Mouse (Mus musculus) urinary bladder, adult 18-20 months (tissue): ENCODE measurements around the gene Nudt14.

Experiments
- DNase-seq, 2 experiments: peaks; one replicate each; pipeline ENCODE4 v3.0.0; 2022; ENCODE audit warnings: low spot score in 2 of 2, mixed read lengths in 2 of 2

The Nudt14 gene

DNA sequence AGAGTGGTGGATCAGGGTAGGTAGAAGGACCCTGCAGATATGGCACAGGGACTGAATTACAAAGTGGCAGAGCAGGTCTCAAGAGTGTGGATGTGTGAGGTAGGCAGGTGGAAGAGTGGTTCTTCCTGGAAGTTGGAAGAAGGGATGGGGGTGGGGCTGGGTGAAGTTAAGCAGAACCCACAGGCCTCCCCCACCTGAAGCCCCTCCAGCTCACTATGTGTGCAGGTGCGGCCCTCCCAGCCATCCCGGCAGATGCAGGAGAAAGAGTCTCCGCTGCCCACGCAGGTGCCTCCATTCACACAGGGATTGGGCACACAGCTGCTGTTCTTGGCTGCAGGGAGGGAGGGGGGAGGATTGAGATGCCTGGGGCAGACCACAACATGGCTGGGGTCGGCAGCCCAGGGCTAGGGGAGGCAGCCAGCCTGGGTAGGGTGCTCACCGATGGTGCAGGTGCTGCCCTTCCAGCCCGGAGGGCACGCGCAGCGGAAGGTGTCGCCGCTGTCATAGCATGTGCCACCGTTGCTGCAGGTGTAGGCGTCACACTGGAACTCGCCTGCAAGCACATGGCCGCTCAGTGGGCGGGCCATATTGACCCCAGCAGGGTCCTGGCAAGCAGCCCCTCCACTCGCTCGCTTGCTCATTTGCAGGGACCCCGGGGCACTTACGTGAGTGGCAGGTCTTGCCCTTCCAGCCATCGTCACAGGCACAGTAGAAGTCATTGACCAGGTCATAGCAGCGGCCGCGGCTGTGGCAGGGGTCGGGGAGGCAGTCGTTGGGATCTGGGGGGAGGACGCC lies 28.8 kb downstream of the Nudt14 start:
- no peak for DNase-seq

DNA sequence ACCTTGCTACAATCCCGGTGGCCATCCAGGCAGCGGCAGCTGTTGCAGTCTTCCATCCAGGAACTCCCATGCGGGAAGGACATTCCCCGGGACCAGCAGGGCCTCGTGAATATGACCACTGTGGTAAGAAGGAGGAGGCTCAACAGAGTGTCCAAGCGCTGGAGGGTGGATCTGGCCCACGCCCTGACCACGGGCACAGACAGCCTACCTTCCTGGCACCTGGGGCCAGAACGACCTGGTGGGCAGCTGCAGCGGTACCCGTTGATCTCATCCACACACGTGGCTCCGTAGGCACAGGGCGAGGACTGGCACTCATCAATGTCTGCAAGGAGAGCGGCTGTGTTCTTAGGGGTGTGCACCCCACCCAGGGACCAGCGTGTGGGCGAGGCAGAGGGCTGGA lies 30.2 kb downstream of the Nudt14 start:
- no peak for DNase-seq

DNA sequence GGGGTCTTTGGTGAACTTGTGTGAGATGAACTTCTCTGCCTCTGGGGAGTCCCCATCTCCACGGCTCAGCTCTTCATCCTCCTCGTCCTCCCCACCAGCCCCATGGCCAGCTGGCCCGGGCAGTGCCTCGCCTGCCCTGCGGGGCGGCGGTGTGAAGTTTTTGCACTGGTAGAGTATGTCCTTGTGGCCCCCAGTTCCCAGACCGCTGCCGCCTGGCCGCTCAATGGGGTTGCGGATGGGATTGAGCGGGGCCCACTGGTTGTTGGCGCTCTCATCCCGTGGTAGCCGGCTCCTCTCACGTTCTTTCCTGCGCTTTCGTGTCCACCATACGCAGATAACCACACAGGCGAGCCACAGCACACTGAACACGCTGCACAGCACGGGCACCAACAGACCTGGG lies 32.9 kb downstream of the Nudt14 start:
- DNase-seq: no peak

DNA sequence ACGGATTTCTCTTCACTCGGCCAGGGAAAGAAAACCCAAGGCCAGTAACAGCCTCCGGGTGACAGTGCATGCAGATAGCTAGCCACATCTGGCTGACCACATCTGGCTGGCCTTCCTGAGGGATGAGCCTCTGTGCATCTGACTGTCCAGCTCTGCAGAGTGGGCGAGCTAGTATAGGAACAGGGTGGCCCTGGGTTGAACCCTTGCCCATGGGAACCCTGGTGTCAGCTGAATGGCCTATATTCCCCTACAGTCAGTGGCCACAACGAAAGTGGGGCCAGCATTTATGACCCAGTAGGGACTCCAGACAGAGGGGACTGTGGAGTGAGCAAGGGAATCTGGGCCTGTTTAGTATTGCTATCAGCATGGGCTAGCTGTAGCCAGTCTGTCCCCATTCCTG lies 36.9 kb downstream of the Nudt14 start:
- DNase-seq: no peak

DNA sequence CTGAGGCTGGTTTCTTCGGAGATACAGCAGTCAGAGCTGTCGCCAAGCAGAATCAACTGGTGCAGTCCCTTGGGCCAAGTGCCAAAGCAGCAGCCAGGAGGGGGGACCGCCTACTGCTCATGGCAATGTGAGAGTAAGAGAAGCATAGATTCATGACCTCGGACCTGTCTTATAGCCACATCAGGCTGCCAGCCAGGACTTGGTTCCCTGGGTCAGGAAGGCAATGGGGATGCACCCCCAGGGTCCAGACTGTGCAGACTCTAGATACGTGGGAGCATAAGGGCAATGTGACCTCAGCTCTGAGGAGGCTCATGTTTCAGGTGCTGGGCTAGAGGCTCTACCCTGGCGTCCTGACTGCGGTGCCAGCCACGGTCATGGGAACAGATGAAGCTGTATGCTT lies 38.0 kb downstream of the Nudt14 start:
- DNase-seq: no peak

DNA sequence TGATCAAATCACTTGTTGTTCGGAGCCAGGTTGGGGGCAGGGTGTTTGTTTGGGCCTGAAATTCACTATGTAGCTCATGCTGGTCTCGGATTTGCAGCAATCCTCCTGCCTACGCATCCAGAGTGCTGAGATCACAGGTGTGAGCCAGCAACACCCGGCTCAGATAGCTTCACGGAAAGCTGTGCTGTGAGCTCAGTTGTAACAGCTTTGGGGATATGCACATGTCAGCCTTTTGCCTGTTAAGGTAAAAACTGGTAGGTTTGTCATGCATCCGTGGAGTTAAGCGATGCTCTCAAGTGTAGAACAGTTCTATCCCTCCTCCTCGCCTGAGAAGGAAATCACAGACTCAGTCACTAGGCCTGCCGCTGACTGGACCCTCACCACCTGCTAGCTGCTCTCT lies 41.3 kb downstream of the Nudt14 start:
- no peak for DNase-seq

DNA sequence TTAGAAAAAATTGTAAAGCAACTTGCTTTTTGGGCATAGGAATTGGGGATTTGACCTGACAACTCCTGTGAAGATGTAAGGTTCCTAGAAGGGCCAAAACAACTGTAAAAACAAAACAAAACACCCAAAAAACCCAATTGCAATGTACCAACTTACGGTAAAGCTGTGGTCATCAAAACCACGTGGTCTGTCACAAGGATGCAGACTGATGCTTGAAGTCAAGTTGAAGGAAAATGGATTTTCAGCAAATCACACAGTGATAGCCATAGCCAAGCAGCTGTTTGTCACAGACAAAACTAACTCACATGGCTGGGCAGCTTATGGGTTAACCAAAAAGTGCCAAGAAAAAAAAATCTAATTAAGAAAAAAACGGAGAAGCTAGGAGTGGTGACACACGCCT lies 43.0 kb downstream of the Nudt14 start:
- no peak for DNase-seq

DNA sequence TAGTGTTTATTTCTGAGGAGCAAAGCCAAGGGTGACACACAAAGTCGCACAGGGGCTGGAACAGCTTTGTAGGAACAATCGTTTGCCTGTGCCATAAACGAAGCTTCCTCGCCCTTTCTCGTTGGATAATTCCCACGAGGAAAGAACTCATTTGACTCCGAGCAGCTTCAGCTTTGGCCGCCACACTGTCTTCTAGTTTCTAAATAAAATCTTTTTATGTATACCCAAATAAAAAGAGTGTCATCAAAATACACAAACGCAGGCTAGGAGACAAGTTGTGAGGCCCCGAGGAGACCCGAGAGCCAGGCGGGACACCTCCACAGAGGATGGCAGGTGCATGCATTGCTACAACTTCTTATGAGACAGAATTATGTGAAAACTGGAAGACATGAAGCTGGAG lies 43.6 kb downstream of the Nudt14 start:
- no peak for DNase-seq

DNA sequence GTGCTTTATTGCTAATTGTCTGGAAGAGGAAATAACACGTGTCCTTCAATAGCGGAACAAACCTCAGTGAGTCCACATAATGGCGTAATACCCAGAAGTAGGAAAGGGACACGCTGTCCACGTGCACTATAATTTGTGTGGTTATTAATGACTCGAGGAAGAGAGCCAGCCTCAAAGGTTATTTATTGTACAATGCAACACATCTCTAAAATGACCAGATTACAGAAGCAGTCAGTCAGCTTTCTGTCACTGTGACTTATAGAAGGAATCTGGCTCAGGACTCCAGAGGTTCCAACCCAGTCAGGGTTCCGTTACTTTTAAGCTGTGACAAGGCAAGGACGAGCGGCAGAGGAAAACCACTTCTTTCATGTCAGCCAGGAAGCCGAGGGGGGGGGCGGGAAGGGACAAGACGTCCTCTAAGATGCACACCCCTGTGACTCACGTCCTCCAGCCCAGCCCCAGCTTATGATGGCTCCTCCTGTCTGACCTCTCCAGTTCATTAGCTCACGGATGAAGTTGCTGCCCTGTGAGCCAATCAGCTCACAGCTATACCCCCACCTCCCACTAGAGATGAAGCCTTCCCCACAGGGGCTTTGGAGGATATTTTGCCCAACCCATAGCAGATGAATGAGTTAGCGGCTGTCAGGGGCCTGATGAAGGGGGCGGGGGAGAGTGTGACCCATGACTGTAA lies 44.3 kb downstream of the Nudt14 start:
- DNase-seq: no peak

DNA sequence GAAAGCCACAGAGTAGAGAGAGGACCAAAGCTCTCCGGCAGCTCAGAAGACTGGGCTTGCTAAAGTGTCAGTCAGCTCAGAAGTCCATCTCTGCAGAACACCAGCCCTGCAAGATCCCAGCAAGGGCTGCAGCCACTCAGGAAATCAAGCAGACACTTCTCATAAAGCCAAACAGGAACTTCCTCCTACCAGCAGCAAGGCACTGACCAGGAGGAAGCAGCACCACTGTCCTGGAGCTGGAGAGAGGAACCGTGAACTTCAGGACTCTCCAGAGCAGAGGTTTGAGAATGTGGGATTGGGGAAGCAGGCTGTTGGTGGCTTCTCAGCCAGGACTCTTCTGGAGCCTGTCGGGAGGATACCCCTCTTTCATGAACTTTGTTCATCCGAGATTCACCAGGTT lies 47.0 kb downstream of the Nudt14 start:
- DNase-seq: no peak

DNA sequence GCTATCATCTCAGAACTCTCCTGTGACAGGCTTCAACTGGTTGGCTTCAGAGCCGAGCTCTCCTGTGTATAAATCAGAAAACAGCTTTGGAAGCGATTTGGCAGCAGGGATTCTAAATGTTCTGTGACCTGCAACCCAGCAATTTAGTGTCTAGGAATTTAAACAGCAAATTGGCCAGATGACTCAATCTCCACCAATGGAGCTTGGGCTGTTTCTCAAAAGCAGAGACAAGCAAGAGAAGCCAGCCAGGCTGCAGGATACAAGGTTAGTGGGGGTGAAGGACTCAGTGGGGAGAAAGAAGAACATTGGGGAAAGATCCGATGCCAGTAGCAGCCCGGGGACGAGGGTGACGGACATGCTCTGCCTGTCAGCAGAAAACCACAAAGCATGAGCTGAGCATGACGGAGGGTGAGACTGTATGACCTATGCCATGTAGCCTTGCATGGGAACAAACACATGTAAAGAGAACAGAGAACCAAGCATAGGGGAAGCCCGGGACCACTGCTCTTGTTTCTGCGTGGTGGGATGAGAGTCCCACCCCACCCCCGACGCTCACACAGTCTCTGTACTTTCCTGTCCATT lies 47.5 kb downstream of the Nudt14 start:
- DNase-seq: no peak

DNA sequence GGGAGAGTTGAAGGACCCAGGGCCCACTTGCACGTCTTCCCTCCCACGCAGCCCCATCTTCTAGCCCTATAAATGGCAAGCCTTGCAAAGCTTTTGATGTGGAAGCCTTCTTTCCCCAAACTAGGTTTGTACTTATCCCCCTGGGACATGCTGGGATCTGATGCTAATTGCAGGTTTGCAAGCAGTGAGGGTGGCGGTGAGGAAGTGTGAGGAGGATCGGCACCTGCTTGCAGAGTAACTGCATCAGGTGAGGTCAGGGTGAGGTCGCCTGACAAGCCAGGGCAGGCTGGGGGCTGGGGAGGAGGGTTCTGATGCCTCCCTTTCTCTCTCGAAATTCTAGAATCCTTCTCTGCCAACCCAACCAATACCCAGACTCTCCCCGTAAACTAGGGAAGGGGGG lies 56.5 kb downstream of the Nudt14 start:
- DNase-seq: no peak
